10 mouse cellular contexts compared by ENCODE assay signal in genomic region chr10:79946752-79947322, GRCm38 (mm10). TPM values are rescaled to one million over a fixed set of nuclear protein-coding genes. Genes with fewer than 3 reads are reported as not detected.
DNase-seq lines count a peak whose midpoint lies in the region; ATAC-seq lines count a peak whose summit lies in the region.
"Had no signal": no experiment of that assay in that cellular context is flagged by ENCODE, and none has a peak within 500 bp of the region (broad histone marks: within the 10 kb centered on the region; RNA-seq: fewer than 3 reads in every experiment).

No protein-coding gene starts in this region.

- no peaks in the 10 kb centered on the region for H3K27me3 ChIP-seq in hindbrain, embryonic 13.5 days
- no peaks in the 10 kb centered on the region for H3K27me3 ChIP-seq in megakaryocyte, embryonic 14.5 days (replicated peaks)

- H3K4me1 ChIP-seq in hindbrain, embryonic 13.5 days (replicated peaks), result peaks cover 32% of the 10 kb centered on the region
- peaks cover 74% of the 10 kb centered on the region for H3K4me1 ChIP-seq in megakaryocyte, embryonic 14.5 days

- peak; percentile 21 to 32 for DNase-seq in kidney, postnatal 4 days
- no peak for DNase-seq in kidney, adult 8-10 months
- peak; percentile 70 for DNase-seq in embryo, embryonic 9.5 days (ENCODE audit: extremely low spot score)
- DNase-seq in urinary bladder, adult 2 months (ENCODE audit: low spot score), result no peak
- no peak for DNase-seq in urinary bladder, postnatal 10 days (ENCODE audit: low spot score)
- DNase-seq in gastrocnemius, adult 8-10 months (ENCODE audit: low spot score in 2 of 2), result no peak
- DNase-seq: heart, adult 2 months; thymus, postnatal 25 days had no signal

- no peak overlapping the region for H3K4me3 ChIP-seq in hindbrain, embryonic 13.5 days
- peak overlapping the region; percentile 87 for H3K4me3 ChIP-seq in megakaryocyte, embryonic 14.5 days (replicated peaks)
- H3K4me3 ChIP-seq: heart, adult 2 months had no signal

- H3K27ac ChIP-seq in hindbrain, embryonic 13.5 days, result 0 out of 2 replicates have a peak overlapping the region, but pooled peaks have one; percentile 45
- H3K27ac ChIP-seq: heart, adult 2 months had no signal

- 19% methylated on average over 7 of the region's 7 CpGs for WGBS in hindbrain, embryonic 13.5 days

- ATAC-seq in hindbrain, embryonic 13.5 days (ENCODE audit: low FRiP score), result peak; percentile 14; the same call in 1 of the 2 replicates

- no peaks in the 10 kb centered on the region for H3K9me3 ChIP-seq in hindbrain, embryonic 13.5 days
- no peaks in the 10 kb centered on the region for H3K9me3 ChIP-seq in megakaryocyte, embryonic 14.5 days

- peak overlapping the region; percentile 46; the same call in 1 of the 2 replicates for H3K9ac ChIP-seq in hindbrain, embryonic 13.5 days

- H3K36me3 ChIP-seq in hindbrain, embryonic 13.5 days, result peaks cover 48% of the 10 kb centered on the region
- H3K36me3 ChIP-seq in megakaryocyte, embryonic 14.5 days (replicated peaks; ENCODE audit: low read length), result peaks cover 97% of the 10 kb centered on the region

- H3K4me2 ChIP-seq in hindbrain, embryonic 13.5 days, result no peak overlapping the region

RNA-seq across cellular contexts. Expression of gene Wdr18, which starts 13.1 kb away (rescaled TPM):
- 77.4 and 77.9 TPM in 2 replicates for polyA plus RNA-seq in hindbrain, embryonic 13.5 days (2015; fragmentation: Nextera tagmentation; extraction: Ambion mirVana)
- 22.2 and 23.8 TPM in 2 replicates for polyA plus RNA-seq in megakaryocyte, embryonic 14.5 days (2012; ENCODE audit: insufficient read depth, low replicate concordance)
- polyA plus RNA-seq in urinary bladder, adult 2 months (2012; rRNA removed), result 23.5 and 25.0 TPM in 2 replicates
- total RNA-seq in gastrocnemius, adult 8-10 months (2022), result 10 to 100 TPM; 20.1 to 26.7 (median 23.0) TPM

RNA-seq across cellular contexts. Expression of gene Arid3a, which starts 20.0 kb away (rescaled TPM):
- polyA plus RNA-seq in hindbrain, embryonic 13.5 days (2015; fragmentation: Nextera tagmentation; extraction: Ambion mirVana), result 3.5 and 4.0 TPM in 2 replicates
- 89.7 and 142 TPM in 2 replicates for polyA plus RNA-seq in megakaryocyte, embryonic 14.5 days (2012; ENCODE audit: insufficient read depth, low replicate concordance)
- 3.8 and 4.1 TPM in 2 replicates for polyA plus RNA-seq in urinary bladder, adult 2 months (2012; rRNA removed)
- total RNA-seq in gastrocnemius, adult 8-10 months (2022), result 1 to 10 TPM; 1.5 to 2.3 (median 2.1) TPM

RNA-seq across cellular contexts. Expression of gene Grin3b, which starts 23.7 kb away (rescaled TPM):
- polyA plus RNA-seq in hindbrain, embryonic 13.5 days (2015; fragmentation: Nextera tagmentation; extraction: Ambion mirVana), result 0.61 and 0.65 TPM in 2 replicates
- not detected in 2 replicates for polyA plus RNA-seq in megakaryocyte, embryonic 14.5 days (2012; ENCODE audit: insufficient read depth, low replicate concordance)
- polyA plus RNA-seq in urinary bladder, adult 2 months (2012; rRNA removed), result 0.04 TPM in 1 of 2 replicates, not detected in the other
- total RNA-seq in gastrocnemius, adult 8-10 months (2022), result under 1 TPM; 0.13 to 0.52 (median 0.36) TPM

RNA-seq across cellular contexts. Expression of gene R3hdm4, which starts 25.8 kb away (rescaled TPM):
- polyA plus RNA-seq in hindbrain, embryonic 13.5 days (2015; fragmentation: Nextera tagmentation; extraction: Ambion mirVana), result 243 and 256 TPM in 2 replicates
- 418 and 597 TPM in 2 replicates for polyA plus RNA-seq in megakaryocyte, embryonic 14.5 days (2012; ENCODE audit: insufficient read depth, low replicate concordance)
- 140 and 147 TPM in 2 replicates for polyA plus RNA-seq in urinary bladder, adult 2 months (2012; rRNA removed)
- 100 to 1,000 TPM; 124 to 137 (median 129) TPM for total RNA-seq in gastrocnemius, adult 8-10 months (2022)

RNA-seq across cellular contexts. Expression of gene Kiss1r, which starts 30.1 kb away (rescaled TPM):
- polyA plus RNA-seq in hindbrain, embryonic 13.5 days (2015; fragmentation: Nextera tagmentation; extraction: Ambion mirVana), result 2.1 and 2.3 TPM in 2 replicates
- 2.7 and 4.5 TPM in 2 replicates for polyA plus RNA-seq in megakaryocyte, embryonic 14.5 days (2012; ENCODE audit: insufficient read depth, low replicate concordance)
- polyA plus RNA-seq in urinary bladder, adult 2 months (2012; rRNA removed), result 5.5 and 5.7 TPM in 2 replicates
- under 1 TPM; 0.13 to 0.36 (median 0.22) TPM for total RNA-seq in gastrocnemius, adult 8-10 months (2022)

Comparison
In these comparisons a context has a peak if more than half of its experiments do, and no peak if none do; other contexts are left out.
1. DNase-seq: peak in kidney, postnatal 4 days (2 of 2) and embryo, embryonic 9.5 days (single experiment); none in kidney, adult 8-10 months (0 of 2), urinary bladder, adult 2 months (single experiment), urinary bladder, postnatal 10 days (single experiment) and gastrocnemius, adult 8-10 months (0 of 2).
2. RNA of gene Arid3a, which starts 20.0 kb away (polyA plus RNA-seq): 89.7 to 142 TPM in megakaryocyte, embryonic 14.5 days; 3.8 to 4.1 TPM in urinary bladder, adult 2 months and 3.5 to 4.0 TPM in hindbrain, embryonic 13.5 days; every median in the first group is over 10 times any median in the second.